Mouse (Mus musculus): ENCODE measurements at regions not wholly inside any gene's neighbourhood (a gene's known extent, or its start where the extent isn't known, plus 50 kb on each side); places are given as distances from the start of the nearest gene placed in this dataset.

DNA sequence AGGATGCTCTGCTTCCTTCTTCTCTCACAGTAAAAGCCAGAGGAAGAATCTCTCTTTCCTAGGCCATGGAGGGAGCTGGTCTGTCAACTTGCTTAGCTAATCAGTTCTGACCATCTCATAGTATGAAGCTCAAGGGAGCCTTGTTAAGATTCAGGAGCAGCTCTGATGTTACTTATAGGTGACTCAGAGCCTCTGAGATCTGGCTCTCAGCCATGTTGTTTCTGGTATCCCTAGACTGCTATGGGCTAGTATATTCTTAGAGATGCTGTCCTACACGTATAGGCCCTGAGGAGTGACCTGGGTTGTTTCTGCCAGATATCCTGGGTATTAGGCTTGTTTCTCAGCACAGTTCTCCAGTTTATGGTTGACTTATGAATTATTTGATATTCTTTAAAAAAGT is 160.9 kb downstream of the 4930564D02Rik start:
- no peak for DNase-seq

DNA sequence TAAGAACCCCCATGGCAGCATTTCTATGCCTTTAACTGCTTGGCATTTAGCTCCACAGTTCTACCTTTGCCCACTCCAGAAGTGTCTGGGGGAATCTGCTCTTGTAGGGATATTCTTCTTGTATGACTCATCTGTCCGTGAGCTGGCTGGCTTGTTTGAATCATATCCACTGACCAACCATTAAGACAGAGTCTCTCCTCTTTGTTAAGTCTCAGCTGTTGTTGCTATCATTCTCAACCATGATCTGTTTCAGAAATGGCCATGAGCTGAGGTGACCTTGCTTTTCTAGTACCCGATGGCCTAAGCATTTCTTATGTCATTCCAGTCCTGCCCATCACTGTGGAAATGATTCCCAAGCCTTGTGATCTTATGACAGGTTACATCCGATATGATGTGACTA is 161.8 kb downstream of the 4930564D02Rik start:
- DNase-seq = no peak

DNA sequence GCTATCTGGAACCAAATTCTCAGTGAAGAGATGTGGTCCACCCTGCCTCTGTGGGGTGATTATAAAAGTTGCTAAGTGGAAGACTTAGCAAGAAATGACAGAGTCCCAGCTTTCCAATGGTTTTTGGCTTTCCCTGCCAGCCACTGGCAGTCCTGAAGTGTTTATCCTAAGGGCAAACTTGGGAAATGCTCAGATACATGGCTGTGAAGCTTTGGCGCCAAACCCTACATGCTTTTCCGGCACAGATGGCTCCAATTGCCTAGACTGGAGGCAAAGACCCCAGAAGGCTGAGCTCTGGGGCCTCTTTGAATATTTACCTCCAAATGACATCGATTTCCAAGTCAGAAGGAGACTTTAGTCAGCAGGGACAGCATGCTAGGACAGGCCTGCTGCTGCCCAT is 174.4 kb downstream of the 4930564D02Rik start:
- DNase-seq = no peak

DNA sequence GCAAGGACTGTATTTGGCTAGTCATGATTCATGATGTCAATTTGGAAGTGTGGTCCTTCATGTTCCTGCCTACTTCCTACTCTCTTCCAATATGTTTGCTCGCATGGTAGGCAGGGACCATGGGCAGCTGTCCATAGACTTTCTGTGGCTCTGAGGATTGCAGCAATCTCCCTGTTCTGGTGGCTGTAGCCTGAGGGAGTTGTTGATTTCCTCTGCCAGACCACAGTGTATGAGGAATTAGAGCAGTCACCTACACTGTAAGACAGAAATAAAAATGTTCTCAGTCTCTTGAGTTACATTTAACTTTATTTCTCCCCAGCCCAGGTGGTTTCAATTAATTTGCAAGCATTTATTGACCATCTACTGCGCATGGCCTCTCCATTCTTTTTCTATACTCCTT is 190.5 kb downstream of the 4930564D02Rik start:
- no peak for DNase-seq

DNA sequence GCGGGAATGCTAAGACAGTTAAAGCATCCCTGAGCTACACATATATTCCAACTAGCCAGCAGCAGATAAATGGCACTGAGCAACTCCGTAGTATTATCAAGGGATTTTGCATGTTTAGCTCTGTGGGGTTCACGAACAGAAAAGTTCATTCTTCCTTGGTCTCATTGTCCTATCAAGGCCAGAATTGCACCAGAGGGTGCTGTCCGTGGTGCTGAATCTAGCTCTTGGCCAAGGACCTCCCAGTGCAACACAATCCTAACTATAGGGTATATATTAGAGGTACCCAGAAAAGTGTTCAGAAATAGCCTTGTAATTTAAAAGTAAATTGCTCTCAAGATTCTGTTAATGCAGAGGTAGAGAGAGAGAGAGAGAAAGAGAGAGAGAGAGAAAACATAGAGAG is 176.9 kb upstream of the Kcnd3 start:
- peak in 1 of 2 experiments; percentile 65 for DNase-seq

DNA sequence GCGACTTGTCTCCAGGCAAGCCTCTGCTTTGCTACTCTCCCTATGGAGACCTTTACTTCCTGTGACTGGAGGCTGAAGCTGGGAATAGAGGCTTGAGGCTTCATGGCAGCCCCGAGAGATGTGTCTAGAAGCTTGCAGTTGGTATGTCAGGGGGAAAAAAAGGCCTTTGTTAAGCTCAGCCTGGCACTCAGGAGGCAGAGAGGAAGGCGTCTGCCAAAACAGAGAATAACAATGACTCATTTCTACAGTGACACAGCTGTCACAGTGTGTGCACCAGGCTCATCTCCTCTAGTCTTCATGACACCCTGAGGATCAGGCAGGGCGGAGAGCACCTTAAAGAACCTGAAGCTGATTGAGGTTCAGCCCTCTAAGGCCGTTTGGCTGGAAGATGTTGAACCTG is 171.2 kb upstream of the Kcnd3 start:
- no peak for DNase-seq

DNA sequence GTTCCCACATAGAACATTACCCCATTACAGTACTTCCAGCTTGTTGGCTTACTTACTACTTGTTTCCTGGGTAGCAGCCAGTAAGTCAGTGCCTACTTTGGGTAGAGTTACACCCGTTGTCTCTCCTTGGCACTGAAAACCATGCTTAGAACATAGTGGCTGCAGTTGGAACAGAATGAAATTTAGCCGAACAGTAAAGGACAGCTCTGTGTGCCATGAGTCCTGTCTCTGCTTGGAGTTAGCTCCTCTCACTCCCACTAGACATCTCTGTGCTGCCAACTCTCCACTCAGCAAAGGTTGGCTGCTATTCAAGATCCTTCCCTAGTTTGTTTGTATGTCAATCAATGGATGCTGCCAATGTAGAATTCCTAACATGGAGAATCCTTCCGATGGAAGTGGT is 170.4 kb upstream of the Kcnd3 start:
- DNase-seq = no peak

DNA sequence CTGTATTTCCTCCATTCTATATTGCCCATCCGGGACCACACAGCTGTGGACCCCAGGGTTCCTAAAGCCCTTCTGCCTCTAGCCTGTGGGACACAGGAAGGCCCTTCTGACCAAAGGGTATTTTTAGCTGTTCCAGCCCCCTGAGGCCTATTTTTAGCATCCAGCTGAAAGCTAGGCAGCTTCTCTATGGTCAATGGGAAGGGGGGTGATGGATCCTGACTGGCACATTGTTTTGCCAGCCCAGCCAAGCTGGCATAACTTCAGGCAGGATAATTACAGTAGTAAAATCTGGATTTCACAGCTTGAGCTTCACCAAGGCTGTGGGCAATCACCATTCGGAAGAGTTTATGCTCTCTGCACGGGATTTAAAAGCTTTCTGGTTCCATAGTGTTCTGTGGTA is 153.9 kb upstream of the Kcnd3 start:
- DNase-seq = peak; percentile 18 to 25

DNA sequence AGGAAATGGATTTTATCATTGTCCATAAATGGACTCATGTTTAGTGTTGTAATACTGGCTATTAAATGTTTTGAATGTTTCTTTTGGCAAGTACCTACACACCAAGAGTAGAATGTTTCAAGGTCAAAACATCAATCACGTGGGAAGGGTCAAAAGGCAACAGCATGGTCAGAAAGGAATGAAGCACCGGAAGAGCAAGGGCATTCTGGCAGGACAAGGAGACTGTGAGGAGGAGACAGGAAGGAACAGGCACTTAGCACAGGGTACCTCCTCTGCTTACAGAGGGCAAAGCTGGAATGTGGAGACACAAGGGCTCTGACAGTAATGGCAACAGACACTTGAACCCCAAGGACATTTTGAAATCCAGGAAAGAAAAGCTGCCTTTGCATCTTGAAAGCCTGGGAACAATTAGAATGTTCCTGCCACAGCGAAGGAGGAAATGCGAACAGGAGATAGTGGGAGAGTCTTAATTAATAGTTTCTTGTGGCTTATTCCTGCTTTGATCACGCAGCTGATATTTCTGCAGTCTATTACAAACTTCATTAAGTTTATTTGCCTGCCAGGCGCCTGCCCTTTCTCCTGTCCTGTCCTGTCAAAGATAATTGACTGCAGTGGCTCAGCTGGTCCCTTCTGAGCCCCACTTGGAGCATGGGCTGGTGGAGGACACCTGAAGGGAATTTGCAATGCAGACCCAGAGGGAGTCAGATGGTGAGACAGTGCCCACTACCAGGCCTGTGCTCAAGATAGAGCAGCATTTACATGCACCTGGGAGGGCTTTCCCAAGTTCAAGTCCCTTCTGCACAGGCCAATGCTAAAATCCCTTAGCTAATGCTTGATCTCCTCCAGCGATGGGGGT is 151.2 kb upstream of the Kcnd3 start:
- DNase-seq = no peak

DNA sequence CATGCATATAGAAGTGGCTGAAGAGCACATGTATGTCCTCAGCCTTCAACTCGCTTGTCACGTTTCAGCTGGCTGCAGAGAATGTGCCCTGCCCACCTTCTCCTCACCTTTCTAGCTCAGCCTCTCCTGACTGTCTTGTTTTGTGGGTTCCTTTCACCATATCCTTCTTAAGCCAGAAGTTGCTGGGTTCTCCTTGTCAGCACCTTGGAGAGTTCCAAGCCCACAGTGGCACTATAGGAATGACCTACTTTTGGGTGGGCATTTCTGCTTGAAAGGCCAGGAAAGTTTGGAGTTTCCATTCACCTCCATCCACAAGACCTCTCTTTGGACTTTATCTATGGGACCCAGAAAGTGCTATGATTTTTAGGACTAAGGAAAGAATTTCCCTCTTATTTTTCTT is 144.5 kb upstream of the Kcnd3 start:
- DNase-seq = no peak

DNA sequence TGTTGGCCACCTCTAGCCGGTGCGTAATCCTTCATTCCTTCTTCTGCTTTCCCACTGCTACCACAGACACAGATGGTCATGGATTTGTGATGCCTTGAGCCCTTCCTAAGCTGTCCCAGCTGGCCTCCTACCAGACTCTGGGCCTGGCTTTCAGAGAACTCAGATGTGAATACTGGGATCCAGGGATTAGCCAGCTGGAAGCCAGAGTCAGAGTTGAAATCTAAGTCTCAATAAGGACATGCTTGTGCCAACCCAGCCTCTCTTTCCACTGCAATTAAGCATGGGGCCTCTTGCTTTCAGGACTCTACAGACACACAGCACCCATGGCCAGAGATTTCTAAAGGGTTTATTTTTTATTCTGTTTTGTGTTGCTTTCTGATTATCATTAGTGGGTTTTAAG is 143.1 kb upstream of the Kcnd3 start:
- DNase-seq = no peak

DNA sequence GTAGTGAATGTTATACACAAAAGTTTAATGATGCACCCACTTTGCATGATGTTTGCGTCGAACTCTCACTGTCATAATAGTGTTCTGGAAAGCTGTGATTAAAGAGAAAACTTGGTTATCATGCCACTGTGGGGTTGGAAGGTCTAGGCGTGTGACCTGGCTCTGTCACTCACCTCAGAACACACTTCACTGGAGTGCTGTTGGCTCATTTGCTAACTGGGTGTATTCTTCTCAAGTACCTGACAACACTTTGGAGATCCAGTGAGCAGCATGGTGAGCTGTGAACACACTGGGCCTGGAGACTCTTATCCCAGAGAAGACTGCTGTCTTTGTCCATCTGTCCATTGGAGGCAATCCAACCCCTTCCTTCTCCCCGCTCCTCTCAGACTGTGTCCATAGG is 98.9 kb upstream of the Kcnd3 start:
- DNase-seq = peak; percentile 14 to 28

DNA sequence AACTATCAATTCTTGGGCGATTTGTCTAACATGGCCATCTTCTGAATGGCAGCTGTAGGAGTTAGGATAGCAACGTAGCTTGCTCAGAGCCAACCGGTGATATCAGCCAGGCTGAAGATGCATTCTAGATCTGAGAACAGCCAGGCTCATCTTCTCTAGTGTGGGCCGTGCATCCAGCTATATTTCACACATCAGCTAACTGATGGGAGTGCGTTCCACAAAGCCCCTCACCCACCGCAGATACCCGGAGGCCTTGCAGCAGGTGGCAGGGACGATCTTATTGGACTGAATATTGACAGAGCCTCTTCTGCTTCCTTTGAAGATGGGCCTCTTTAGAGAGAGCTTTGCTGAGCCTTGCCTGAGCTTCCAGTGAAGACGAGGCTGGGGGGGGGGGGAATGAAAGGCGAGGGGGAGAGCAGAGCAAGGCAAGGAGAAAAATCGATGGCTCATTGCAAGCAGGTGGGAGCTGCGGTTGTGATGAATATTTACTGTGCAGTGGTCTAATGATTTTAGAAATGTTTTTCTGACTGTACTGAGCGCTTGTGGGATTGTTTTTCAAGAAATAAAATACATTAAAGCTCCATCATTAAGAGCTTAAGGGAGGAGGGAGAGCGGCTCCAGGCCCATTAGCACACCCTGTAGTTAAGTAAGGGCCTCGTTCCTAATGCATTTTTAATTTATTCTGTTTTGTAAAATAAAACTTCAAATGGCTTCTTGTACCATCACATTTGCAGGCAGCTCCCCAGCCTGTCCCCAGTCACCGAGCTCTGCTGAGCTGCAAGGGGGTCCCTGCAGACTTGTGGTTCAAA is 97.8 kb upstream of the Kcnd3 start:
- no peak for DNase-seq

DNA sequence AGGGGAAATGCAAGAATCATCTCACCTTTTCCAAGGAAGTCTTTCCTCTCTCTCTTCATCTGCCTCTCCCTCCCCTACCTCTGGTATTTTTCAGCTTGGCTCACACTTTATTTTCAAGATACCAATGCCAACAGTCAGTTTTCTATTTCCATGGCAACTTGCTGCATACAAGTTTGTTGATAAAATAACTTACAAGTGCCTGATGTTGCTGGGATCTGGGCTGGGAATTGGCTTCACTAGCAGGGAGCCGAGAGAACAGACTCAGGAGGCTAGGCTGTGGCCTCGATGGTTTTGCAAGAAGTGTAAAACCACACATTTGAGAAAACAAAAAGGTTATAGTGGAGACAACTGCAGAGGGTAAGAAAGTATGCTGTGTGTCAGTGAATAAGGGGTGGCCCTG is 94.6 kb upstream of the Kcnd3 start:
- no peak for DNase-seq

DNA sequence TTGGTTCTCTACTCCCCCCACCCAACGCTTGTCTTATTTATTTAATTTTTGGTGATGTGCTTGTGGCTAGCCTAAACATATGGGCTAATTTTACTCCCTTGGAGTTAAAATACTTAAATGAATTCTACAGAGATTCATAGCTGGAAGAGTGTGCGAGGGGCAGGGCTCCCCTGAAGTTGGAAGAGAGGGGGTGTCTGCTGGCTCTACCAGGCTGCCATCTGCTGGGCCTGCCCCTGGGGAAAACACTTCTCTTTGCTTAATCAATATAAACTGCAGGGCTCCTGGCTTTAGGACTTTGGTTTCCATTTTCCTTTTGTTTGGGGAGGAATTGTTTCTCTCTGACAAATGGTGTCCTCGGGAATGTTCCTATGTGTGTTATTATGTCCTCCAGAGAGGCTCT is 92.5 kb upstream of the Kcnd3 start:
- DNase-seq = no peak

DNA sequence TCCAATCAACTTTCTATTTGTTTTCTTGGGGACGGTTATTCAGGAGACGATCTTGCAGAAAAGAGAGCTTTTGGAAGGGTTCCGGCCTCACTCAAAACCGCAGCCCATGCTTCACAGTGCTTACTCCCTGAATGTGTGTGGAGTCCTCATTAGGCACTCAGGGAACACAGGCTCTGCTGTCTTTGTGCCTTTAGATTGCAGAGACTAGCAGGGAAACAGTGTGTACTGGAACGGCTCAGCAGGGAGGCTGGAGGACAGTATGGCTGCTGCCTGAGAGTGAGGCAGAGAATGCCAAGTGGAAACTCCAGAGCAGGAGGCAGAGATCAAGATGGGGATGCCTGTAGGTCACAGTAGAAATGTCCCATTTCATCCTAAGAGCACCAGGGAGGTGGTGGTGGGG is 87.4 kb upstream of the Kcnd3 start:
- DNase-seq = no peak

DNA sequence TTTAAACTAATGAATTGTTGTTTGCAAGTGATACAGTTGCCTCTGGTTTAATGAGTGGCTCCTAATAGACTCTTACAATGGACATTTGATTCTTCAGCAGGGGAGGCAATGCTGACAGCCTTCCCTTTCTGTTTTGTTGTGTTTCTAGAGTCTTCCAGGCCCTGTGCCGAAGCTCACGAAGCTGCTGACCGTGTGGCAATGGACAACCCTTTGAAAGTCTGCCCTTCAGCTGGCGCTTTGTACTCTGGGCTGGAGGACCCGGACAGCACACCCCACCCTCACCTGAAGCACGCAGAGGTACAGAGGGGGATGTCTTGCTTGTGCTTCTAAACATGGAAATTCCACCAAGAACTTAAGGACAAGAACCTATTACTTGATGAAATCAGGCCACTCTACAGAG is 85.3 kb upstream of the Kcnd3 start:
- DNase-seq = no peak

DNA sequence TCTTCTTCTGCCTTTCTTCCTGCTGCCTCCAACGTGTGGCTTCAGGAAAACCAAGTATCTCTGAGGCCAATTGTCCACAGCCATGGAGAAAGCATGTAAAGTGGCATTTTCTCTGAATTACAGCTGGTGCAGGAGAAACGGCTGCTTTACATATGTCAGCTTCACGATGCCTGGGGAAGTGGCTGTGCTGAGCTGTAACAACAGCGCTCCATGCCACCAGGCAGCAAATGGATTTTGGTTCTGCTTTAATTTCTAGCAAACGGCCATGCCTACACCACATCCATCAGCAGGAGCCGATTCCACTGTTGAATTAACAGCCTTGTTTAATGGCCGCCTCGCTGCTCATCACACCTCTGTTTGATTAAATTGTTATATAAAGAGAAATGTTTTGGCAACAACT is 84.2 kb upstream of the Kcnd3 start:
- DNase-seq = no peak

DNA sequence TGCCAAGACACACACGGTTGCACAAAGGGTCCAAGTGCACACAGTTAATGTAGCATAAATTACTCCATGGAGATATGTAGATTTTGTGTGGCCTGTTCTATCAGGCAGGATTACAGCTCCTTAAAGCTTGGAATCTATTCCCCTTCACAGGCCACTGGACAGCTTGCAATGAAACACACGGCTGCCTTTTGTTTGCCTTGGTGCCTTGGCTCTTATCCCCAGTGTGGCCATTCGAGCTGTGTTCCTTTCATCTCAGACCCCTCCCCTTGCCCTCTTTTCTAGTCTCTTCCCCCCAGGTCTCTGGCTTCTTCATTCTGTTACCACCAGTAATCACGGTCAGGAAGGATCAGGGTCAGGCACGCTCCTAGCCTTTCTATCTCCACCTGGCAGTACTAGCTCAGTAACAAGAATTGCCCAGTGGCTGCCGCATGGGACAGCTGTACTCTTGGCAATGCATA is 79.7 kb upstream of the Kcnd3 start:
- no peak for DNase-seq

DNA sequence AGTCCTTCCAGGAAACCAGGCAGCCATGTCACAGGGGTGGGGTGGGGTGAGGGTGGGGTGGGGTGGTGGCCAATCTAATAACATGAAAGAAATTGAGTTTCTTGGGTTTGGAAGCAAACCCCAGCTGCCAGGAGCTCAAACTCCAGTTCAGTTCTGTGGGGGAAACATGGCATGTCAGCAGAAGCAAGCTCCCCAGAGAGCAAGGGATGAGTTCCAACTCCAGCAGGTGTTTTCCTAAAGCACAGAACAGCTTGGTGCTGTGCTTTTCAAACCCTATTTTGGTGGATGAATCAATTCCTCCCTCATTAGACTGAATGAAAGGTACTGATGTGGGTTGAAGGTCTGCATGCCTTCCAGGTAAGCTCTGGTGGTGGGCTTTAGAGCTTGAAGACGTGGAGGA is 77.8 kb upstream of the Kcnd3 start:
- no peak for DNase-seq

DNA sequence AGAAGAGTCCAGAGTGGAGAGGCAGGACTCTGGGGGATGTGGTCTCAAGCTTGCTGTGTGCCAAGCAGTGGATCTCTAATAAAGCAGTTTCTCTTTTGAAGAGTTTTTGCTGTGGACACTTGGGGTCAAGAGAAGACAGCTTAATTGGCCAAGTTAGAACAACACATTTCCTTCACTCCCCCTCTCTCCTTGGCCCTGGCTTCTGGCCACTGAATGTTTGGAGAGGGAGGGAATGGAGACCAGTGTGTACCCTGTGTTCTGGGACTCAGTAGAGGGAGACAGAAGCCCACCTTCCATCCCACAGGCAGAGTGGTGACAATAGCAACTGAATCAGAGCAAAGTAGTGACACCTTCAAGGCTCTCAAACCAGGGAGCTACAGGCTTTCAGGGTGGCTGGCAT is 77.3 kb upstream of the Kcnd3 start:
- DNase-seq = peak in 1 of 2 experiments; percentile 14

DNA sequence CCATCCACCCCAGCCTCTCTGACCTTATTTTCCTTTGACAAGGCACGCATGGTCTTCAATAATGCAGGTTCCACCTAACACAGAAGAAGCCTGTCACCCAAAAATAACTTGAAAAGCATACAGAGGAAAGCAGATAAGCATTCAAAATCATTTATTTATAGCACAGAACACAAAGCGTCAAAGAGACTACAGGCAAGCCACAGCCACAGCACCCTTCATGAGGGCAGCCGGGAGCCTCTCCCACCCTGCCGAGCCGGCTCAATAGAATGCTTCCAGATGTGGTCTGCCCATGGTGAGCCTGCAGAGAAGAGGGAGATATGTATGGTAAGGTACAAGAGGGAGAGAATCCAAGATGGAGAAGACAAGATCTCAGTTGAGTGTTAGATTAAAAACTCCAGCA is 76.7 kb upstream of the Kcnd3 start:
- DNase-seq = peak; percentile 54 to 58

DNA sequence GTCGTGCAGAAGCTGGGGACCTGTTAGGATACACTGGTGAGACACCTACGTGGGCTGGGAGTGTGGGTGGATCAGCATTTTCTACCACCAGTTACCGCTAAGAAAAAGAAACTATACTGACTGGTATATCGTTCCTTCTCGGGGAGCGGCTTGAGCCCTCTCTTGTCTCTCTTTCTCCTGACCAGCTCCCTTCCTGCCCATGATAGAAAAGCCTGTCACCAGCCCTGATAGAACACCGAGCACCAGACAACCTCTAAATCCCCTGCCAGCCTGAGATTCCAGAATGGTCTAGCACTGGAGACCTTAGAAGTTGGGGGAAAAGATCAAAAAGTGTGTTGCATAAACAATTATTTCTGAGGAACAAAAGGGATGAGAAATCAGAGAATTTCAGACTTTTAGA is 76.3 kb upstream of the Kcnd3 start:
- DNase-seq = peak; percentile 18 to 45

DNA sequence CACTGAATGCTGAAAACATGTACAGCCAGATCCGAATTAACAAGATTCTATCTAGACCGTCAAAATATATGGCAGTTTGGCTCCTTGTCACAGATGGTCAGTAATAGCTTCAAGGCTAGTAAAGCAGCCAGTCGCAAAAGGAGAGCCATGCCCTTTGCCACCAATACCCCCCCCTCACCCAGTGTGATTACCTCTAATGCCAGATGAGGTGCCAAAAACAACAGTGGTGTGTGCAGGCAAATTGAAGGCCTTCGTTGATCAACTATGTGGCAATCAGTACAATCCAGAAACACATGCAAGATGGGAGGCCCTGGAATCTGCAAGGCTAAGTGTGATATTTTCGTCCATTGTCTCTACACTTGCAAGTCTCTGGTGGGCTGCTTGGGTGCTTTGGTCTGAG is 75.8 kb upstream of the Kcnd3 start:
- DNase-seq = peak; percentile 15 to 23
